Mouse (Mus musculus) c-Kit-positive CD71-positive TER-119-negative erythroid progenitor cells, embryonic 14.5 days (primary cell): Measurements from ENCODE around the gene Gtdc1.

ENCODE experiments used
- DNase-seq: peaks from one replicate; pipeline ENCODE4 v3.0.0-alpha.2; 2013; ENCODE audit warnings: low read depth

Gtdc1 gene

GRCm38 (mm10) chr2:44927482-44927811, at the start of gene Gtdc1:
Gene Gtdc1 (minus strand): TSS chr2:44927657.
- DNase-seq: no peak

GRCm38 (mm10) chr2:44977051-44977450, 49.6 kb upstream of the Gtdc1 start:
- DNase-seq: no peak

- no peak for DNase-seq
Measured at GRCm38 (mm10) chr2:44976484-44976883, 49.0 kb upstream of the Gtdc1 start.

GRCm38 (mm10) chr2:44973828-44974227, 46.4 kb upstream of the Gtdc1 start:
- peak; percentile 47 for DNase-seq

- peak; percentile 51 for DNase-seq
Measured at GRCm38 (mm10) chr2:44970087-44970646, 42.7 kb upstream of the Gtdc1 start.

GRCm38 (mm10) chr2:44969640-44970039, 42.2 kb upstream of the Gtdc1 start:
- DNase-seq: no peak

- no peak for DNase-seq
Measured at GRCm38 (mm10) chr2:44969226-44969625, 41.8 kb upstream of the Gtdc1 start.

- no peak for DNase-seq
Measured at GRCm38 (mm10) chr2:44965834-44966555, 38.5 kb upstream of the Gtdc1 start.

- DNase-seq: no peak
Measured at GRCm38 (mm10) chr2:44962620-44963019, 35.2 kb upstream of the Gtdc1 start.

GRCm38 (mm10) chr2:44961192-44961591, 33.7 kb upstream of the Gtdc1 start:
- DNase-seq: no peak

- no peak for DNase-seq
Measured at GRCm38 (mm10) chr2:44960561-44960960, 33.1 kb upstream of the Gtdc1 start.

- DNase-seq: no peak
Measured at GRCm38 (mm10) chr2:44957329-44957797, 29.9 kb upstream of the Gtdc1 start.

GRCm38 (mm10) chr2:44956232-44956631, 28.8 kb upstream of the Gtdc1 start:
- no peak for DNase-seq

GRCm38 (mm10) chr2:44955506-44955905, 28.0 kb upstream of the Gtdc1 start:
- no peak for DNase-seq

GRCm38 (mm10) chr2:44954180-44954579, 26.7 kb upstream of the Gtdc1 start:
- DNase-seq: no peak

GRCm38 (mm10) chr2:44952830-44953422, 25.5 kb upstream of the Gtdc1 start:
- DNase-seq: no peak

- DNase-seq: no peak
Measured at GRCm38 (mm10) chr2:44951651-44952213, 24.3 kb upstream of the Gtdc1 start.

GRCm38 (mm10) chr2:44944689-44945088, 17.2 kb upstream of the Gtdc1 start:
- no peak for DNase-seq

- no peak for DNase-seq
Measured at GRCm38 (mm10) chr2:44930951-44931350, 3.5 kb upstream of the Gtdc1 start.

GRCm38 (mm10) chr2:44928631-44929030, 1.2 kb upstream of the Gtdc1 start:
- no peak for DNase-seq

- peak; percentile 70 for DNase-seq
Measured at GRCm38 (mm10) chr2:44926683-44927481, 575 bp downstream of the Gtdc1 start.

- DNase-seq: peak; percentile 37
Measured at GRCm38 (mm10) chr2:44926167-44926682, 1.2 kb downstream of the Gtdc1 start.
